Mouse (Mus musculus) thymus, postnatal 36 days (tissue): ENCODE results near the gene Rps6kb1.
A peak's percentile ranks its signal among the peaks of the same experiment; 100 is the strongest.

Experiments used
- DNase-seq, 2 experiments: peaks; one replicate each; pipeline ENCODE4 v3.0.0; 2022; ENCODE audit warnings: mixed read lengths in 2 of 2

Gene Rps6kb1

DNA sequence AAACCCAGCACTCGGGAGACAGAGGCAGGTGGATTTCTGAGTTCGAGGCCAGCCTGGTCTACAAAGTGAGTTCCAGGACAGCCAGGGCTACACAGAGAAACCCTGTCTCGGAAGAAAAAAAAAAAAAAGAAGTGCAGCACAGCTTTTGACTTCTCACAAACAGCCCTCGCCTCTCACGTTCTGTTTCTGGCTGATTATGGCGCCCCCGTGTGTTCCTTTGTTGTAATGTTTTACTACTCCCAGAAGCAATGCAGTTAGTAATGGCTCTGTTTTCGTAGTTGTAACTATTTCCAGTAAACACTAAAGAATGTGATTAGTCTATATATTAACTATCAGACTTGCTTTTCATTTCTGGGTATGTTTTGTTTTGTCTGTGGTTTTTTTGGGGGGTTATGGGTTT is 80.3 kb downstream of the Rps6kb1 start:
- peak; percentile 62 to 71 for DNase-seq

DNA sequence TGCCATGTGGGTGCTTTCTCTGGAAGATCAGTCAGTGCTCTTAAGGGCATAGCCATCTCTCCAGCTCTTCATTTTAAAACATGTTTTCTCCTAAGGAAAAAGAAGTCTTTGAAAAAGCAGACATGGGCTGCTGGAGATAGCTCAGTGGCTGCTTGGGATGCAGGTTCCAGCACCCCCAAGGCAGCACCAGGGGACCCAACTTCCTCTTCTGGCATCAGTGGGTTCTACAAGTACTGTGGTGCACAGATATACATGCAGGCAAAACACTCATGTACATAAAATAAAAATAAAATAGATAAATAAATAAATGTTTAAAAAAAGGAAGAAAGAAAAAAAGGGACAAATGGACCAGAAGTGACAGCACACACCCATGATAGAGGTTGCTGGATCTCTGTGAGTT is 82.0 kb downstream of the Rps6kb1 start:
- no peak for DNase-seq

DNA sequence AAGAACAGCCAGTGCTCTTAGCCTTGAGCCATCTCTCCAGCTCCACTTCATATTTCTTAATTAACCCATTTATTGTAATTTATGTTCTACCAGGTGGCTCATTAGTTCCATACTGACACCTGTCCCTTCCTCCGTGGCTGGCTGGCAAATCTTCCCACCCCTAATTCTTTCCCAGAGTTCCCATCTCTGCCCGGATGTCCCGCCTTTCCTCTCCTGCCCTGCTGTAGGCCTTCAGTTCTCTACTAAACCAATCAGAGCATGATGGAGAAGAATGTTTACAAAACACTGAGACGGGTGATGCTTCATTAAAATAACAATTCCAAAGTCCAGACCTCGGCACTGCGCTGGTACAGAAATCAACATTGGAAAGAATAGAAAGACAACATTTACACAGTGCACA is 85.7 kb downstream of the Rps6kb1 start:
- no peak for DNase-seq

DNA sequence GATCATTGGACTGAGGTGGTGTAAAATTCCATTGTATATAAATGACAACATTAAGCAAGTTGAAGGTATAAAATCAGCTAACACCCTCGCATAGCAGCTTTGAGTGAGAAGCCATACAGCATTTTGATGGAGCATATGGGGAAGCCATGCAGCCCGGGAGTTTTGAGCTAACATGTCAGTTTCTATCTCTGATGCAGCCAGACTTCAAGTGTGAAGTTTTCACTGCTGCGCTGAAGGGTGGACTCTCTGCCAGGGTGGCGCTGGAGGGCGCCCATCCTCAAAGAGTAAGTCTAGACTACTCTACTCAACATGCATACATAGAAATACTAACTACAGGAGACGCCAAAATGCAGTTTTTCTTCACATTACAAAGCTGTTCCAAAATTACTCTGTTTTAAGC is 87.1 kb downstream of the Rps6kb1 start:
- no peak for DNase-seq

DNA sequence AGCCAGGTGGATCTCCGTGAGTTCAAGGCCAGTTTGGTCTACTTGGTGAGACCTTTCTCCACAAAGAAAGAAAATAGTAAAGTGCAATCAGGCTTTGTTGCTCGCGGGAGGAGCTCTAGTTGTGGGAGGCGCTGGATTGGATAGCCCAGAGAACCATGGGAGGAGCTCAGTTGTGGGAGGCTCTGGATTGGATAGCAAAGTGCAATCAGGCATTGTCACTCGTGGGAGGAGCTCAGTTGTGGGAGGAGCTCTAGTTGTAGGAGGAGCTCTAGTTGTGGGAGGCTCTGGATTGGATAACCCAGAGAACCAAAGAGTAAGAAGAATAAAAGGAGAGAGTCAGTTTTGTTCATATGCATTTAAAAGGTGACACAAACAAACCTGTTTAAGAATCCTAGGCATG is 90.6 kb downstream of the Rps6kb1 start:
- DNase-seq, result no peak
